Mouse (Mus musculus) embryonic fibroblast, embryonic 13.5 days (primary cell): Measurements from ENCODE around the gene Crabp1.

Source experiments
- CTCF ChIP-seq: IDR thresholded peaks from 2 replicates; pipeline ENCODE4 v1.5.1; 2011; ENCODE audit warnings: mild to moderate bottlenecking, control low read depth, low read length, moderate library complexity, borderline replicate concordance; ENCODE audit not compliant: insufficient read depth
- POLR2A ChIP-seq: IDR thresholded peaks from 2 replicates; pipeline ENCODE4 v1.6.1; 2011; ENCODE audit warnings: low read depth, mild to moderate bottlenecking, control low read depth, low read length, moderate library complexity

DNA sequence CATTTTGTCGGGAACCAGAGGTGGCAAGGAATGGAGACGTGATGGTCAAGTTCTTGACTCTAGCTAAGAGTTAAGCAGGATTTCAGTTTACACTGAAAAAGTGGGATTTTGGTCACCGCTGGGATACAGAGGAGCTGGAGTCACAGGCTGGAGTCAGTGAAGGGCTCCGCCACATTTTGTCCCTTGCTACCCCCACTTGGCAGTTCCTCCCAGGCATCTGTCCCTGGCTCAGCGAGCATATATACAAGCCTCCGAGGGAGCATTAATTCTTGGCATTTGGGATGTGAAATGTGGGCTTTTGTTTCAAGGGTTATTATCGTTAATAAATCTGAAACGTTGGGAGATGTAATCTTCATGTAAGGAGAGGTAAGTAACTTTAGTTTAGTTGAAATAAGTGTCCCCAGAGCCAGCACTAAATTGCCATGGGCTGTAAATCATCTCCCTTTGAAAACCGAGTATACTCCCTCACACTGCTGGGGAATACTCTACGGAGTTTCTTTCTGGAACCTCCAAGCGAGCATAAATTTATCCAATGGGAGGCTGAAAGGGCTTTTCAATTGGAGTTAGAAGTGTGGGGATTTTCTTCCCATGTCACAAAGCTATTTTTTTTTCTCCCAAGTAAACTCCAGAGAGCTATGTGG, 5.7 kb downstream of the Crabp1 start:
- TF ChIP-seq POLR2A: no peak
- no peak for TF ChIP-seq CTCF
